Mouse (Mus musculus) heart, embryonic 11.5 days (tissue): ENCODE measurements around the gene Dlgap4. TPM values are rescaled to one million over a fixed set of nuclear protein-coding genes. Genes with fewer than 3 reads are reported as not detected.

Experiments used
- ATAC-seq: fragments of 200-750 bp; cut with Nextera tagmentation; replicated peaks from 2 replicates; pipeline ENCODE4 v1.8.0; 2017; ENCODE audit warnings: moderate library complexity; ENCODE audit not compliant: insufficient number of reproducible peaks, low FRiP score, low TSS enrichment
- H3K27ac ChIP-seq: fragments of 300-500 bp; sonication (generic); 2 replicates; pipeline ENCODE4 v1.5.1; 2014; ENCODE audit warnings: mild to moderate bottlenecking, low read depth, low read length
- H3K27me3 ChIP-seq: fragments of 300-500 bp; sonication (generic); 2 replicates; pipeline ENCODE4 v1.6.1; 2014; ENCODE audit warnings: mild to moderate bottlenecking, low read length, mixed read lengths; ENCODE audit not compliant: control insufficient read depth, insufficient read depth
- H3K36me3 ChIP-seq: fragments of 300-500 bp; sonication (generic); 2 replicates; pipeline ENCODE4 v1.6.1; 2014; ENCODE audit warnings: mild to moderate bottlenecking, low read length, moderate library complexity, mixed read lengths; ENCODE audit not compliant: control insufficient read depth, insufficient read depth
- H3K4me1 ChIP-seq: fragments of 300-500 bp; sonication (generic); 2 replicates; pipeline ENCODE4 v1.6.1; 2014; ENCODE audit warnings: low read length; ENCODE audit not compliant: control insufficient read depth, insufficient read depth
- H3K4me2 ChIP-seq: fragments of 300-500 bp; sonication (generic); 2 replicates; pipeline ENCODE4 v1.6.1; 2014; ENCODE audit warnings: mild to moderate bottlenecking, moderate library complexity
- H3K4me3 ChIP-seq: fragments of 300-500 bp; sonication (generic); 2 replicates; pipeline ENCODE4 v1.5.1; 2014; ENCODE audit warnings: low read depth, low read length
- H3K9ac ChIP-seq: fragments of 300-500 bp; sonication (generic); 2 replicates; pipeline ENCODE4 v1.6.1; 2014; ENCODE audit warnings: mild to moderate bottlenecking, low read depth, low read length, moderate library complexity
- H3K9me3 ChIP-seq: fragments of 300-500 bp; sonication (generic); replicated peaks from 2 replicates; pipeline ENCODE4 v1.6.1; 2016; ENCODE audit warnings: low read length; ENCODE audit not compliant: control insufficient read depth
- WGBS: fragments of 180-500 bp; shearing (Covaris S2); extraction: QIAGEN DNeasy Blood & Tissue Kit; methylation state at CpG from one replicate; pipeline ENCODE4 v1.1.7; 2014; ENCODE audit not compliant: insufficient replicate concordance; 5-methylcytosine and 5-hydroxymethylcytosine counted together
- polyA plus RNA-seq: library from polyadenylated mRNA; unstranded; fragments of >200 nt; fragmentation: Nextera tagmentation; extraction: Ambion mirVana; gene quantifications from 2 replicates; pipeline ENCODE4 v1.2.1, GENCODE M21; 2014

Dlgap4 gene
- polyA plus RNA-seq, 1 experiment from 2014 or later = 70.5 TPM

- H3K27ac ChIP-seq = no peak overlapping the region
- no peak overlapping the region for H3K9ac ChIP-seq
- no peak overlapping the region for H3K4me3 ChIP-seq
- peaks cover 23% of the 10 kb centered on the region for H3K27me3 ChIP-seq
- H3K36me3 ChIP-seq = no peaks in the 10 kb centered on the region
- H3K4me1 ChIP-seq = no peaks in the 10 kb centered on the region
- no peaks in the 10 kb centered on the region for H3K9me3 ChIP-seq
- no peak overlapping the region for H3K4me2 ChIP-seq
- whole genome bisulfite sequencing = 76% methylated on average over 5 of the region's 5 CpGs
- no peak for ATAC-seq
Observed at GRCm38 (mm10) chr2:156654148-156654547, 40.6 kb downstream of the Dlgap4 start.

- no peak overlapping the region for H3K4me3 ChIP-seq
- no peaks in the 10 kb centered on the region for H3K4me1 ChIP-seq
- no peaks in the 10 kb centered on the region for H3K9me3 ChIP-seq
- no peak overlapping the region for H3K27ac ChIP-seq
- H3K27me3 ChIP-seq = peaks cover 23% of the 10 kb centered on the region
- no peak for ATAC-seq
- H3K4me2 ChIP-seq = no peak overlapping the region
- WGBS = 52% methylated on average over 5 of the region's 5 CpGs
- H3K36me3 ChIP-seq = no peaks in the 10 kb centered on the region
- H3K9ac ChIP-seq = no peak overlapping the region
Observed at GRCm38 (mm10) chr2:156655626-156656025, 42.1 kb downstream of the Dlgap4 start.

GRCm38 (mm10) chr2:156657522-156657921, 44.0 kb downstream of the Dlgap4 start:
- no peak for ATAC-seq
- 80% methylated on average over 8 of the region's 8 CpGs for WGBS
- H3K27me3 ChIP-seq = peaks cover 12% of the 10 kb centered on the region; the same call in 1 of the 2 replicates

GRCm38 (mm10) chr2:156658221-156658620, 44.7 kb downstream of the Dlgap4 start:
- Histone ChIP-seq H3K27me3 (peaks cover 8% of the 10 kb centered on the region; the same call in 1 of the 2 replicates), H3K27ac (no peak overlapping the region), H3K36me3 (no peaks in the 10 kb centered on the region), H3K4me2 (no peak overlapping the region), H3K4me1 (no peaks in the 10 kb centered on the region), H3K9ac (no peak overlapping the region), H3K9me3 (no peaks in the 10 kb centered on the region), H3K4me3 (no peak overlapping the region)
- 78% methylated on average over 10 of the region's 10 CpGs for WGBS
- ATAC-seq = no peak

More at GRCm38 (mm10) chr2:156657522-156657921, 44.0 kb downstream of the Dlgap4 start:
- no peak overlapping the region for H3K4me3 ChIP-seq
- H3K9ac ChIP-seq = no peak overlapping the region
- H3K4me2 ChIP-seq = no peak overlapping the region
- no peaks in the 10 kb centered on the region for H3K36me3 ChIP-seq
- H3K27ac ChIP-seq = no peak overlapping the region
- H3K4me1 ChIP-seq = no peaks in the 10 kb centered on the region
- no peaks in the 10 kb centered on the region for H3K9me3 ChIP-seq

- 57% methylated on average over 7 of the region's 7 CpGs for WGBS
- Histone ChIP-seq H3K4me1 (no peaks in the 10 kb centered on the region), H3K4me3 (no peak overlapping the region), H3K9ac (no peak overlapping the region), H3K9me3 (no peaks in the 10 kb centered on the region), H3K27me3 (peaks cover 10% of the 10 kb centered on the region; the same call in 1 of the 2 replicates), H3K36me3 (no peaks in the 10 kb centered on the region), H3K4me2 (no peak overlapping the region), H3K27ac (no peak overlapping the region)
- no peak for ATAC-seq
Observed at GRCm38 (mm10) chr2:156658751-156659150, 45.2 kb downstream of the Dlgap4 start.

GRCm38 (mm10) chr2:156659981-156660380, 46.5 kb downstream of the Dlgap4 start:
- Histone ChIP-seq H3K27ac (no peak overlapping the region), H3K4me1 (no peaks in the 10 kb centered on the region), H3K4me2 (no peak overlapping the region), H3K9ac (no peak overlapping the region), H3K4me3 (no peak overlapping the region), H3K36me3 (no peaks in the 10 kb centered on the region), H3K27me3 (peaks cover 11% of the 10 kb centered on the region; the same call in 1 of the 2 replicates), H3K9me3 (no peaks in the 10 kb centered on the region)
- WGBS = 65% methylated on average over 6 of the region's 6 CpGs
- ATAC-seq = no peak

GRCm38 (mm10) chr2:156663162-156663561, 49.7 kb downstream of the Dlgap4 start:
- Histone ChIP-seq H3K4me1 (no peaks in the 10 kb centered on the region), H3K27me3 (peaks cover 11% of the 10 kb centered on the region; the same call in 1 of the 2 replicates), H3K27ac (no peak overlapping the region), H3K4me3 (no peak overlapping the region), H3K4me2 (no peak overlapping the region), H3K36me3 (no peaks in the 10 kb centered on the region), H3K9me3 (no peaks in the 10 kb centered on the region), H3K9ac (no peak overlapping the region)
- no peak for ATAC-seq
- WGBS = 75% methylated on average over 10 of the region's 10 CpGs

- H3K4me3 ChIP-seq = no peak overlapping the region
- ATAC-seq = no peak
- H3K4me1 ChIP-seq = no peaks in the 10 kb centered on the region
- H3K9me3 ChIP-seq = no peaks in the 10 kb centered on the region
- no peak overlapping the region for H3K27ac ChIP-seq
- WGBS = 10% methylated on average over 5 of the region's 5 CpGs
- peaks cover 11% of the 10 kb centered on the region; the same call in 1 of the 2 replicates for H3K27me3 ChIP-seq
- H3K36me3 ChIP-seq = no peaks in the 10 kb centered on the region
- no peak overlapping the region for H3K4me2 ChIP-seq
- H3K9ac ChIP-seq = no peak overlapping the region; the same call in 1 of the 2 replicates
Observed at GRCm38 (mm10) chr2:156664407-156664806, 50.9 kb downstream of the Dlgap4 start.

- Histone ChIP-seq H3K4me2 (no peak overlapping the region), H3K27ac (no peak overlapping the region), H3K4me1 (no peaks in the 10 kb centered on the region), H3K27me3 (peaks cover 11% of the 10 kb centered on the region; the same call in 1 of the 2 replicates), H3K36me3 (no peaks in the 10 kb centered on the region), H3K9me3 (no peaks in the 10 kb centered on the region), H3K4me3 (no peak overlapping the region), H3K9ac (no peak overlapping the region)
- no peak for ATAC-seq
- 70% methylated on average over 8 of the region's 8 CpGs for WGBS
Observed at GRCm38 (mm10) chr2:156664993-156665518, 51.6 kb downstream of the Dlgap4 start.
